Mouse (Mus musculus) stomach, postnatal 0 days (tissue): ENCODE data around the gene Supt4a.

Experiments used
- CTCF ChIP-seq: IDR thresholded peaks from 2 replicates; pipeline ENCODE4 v1.5.1; 2016; ENCODE audit warnings: antibody characterized with exemption, low read depth, mild to moderate bottlenecking, moderate library complexity
- EP300 ChIP-seq: optimal IDR thresholded peaks from 2 replicates; pipeline ENCODE3; 2016; ENCODE audit warnings: antibody characterized with exemption

- TF ChIP-seq CTCF (no peak), EP300 (no peak)
These were observed 42.8 kb downstream of the Supt4a start for GRCm38 (mm10) chr11:87780130-87780529.
